Mouse (Mus musculus) leukemia stem cell, adult 10-12 weeks (primary cell): ENCODE data around the gene Cnot11. TPM values are rescaled to one million over a fixed set of nuclear protein-coding genes. Genes with fewer than 3 reads are reported as not detected.

Experiments used
- polyA plus RNA-seq: library from polyadenylated mRNA; stranded (reverse); fragments of >175 nt; gene quantifications from 2 replicates; pipeline ENCODE4 v1.2.3, GENCODE M21; 2012; ENCODE audit warnings: low replicate concordance

Cnot11 gene
- polyA plus RNA-seq, result 95.3 and 110 TPM in 2 replicates

DNA sequence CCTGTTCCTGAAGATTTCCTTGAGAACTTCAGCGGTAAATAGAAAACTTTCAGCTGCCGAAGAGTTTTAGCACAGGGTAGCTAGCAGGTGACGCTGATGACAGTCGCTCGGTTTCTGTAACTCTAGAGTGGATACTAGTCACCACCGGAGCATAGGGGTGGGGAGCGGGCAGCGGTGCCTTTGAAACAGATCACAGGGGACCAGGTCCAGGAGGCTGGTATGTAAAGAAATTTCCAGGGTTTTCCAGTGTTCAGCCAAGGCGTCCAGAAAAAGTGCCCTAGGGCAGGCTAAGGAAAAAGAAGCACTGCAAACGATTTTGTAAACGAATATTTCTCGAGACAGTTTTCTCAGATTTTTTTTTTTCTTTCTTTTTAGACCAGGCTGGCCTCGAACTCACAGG, at the start of gene Cnot11:
Cnot11 (plus strand) TSS at position 162 of the 400 bp plus-strand sequence.

DNA sequence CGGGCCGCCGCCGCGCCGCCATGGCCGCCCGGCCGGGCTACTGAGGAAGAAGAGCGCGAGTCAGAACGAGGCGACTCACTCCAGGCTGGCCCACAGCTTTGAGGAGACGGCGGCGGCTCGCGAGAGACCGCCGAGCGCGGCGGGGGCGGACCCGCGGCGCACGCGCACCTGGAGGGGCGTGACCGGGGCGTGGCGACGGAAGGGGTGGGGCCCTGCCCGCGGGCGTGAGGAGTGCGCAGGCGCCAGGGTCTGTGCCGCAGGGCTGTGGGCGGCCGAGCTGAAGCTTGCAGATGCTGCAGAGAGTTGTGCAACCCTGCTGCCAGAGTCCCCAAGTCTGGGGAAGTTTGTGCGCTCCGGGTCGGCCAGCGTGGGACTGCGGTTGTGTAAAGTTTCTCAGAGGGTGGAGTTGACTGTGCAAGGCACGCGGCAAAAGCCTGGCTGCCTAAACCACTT, 42.5 kb downstream of the Cnot11 start, which contains the start of gene Rnf149:
Rnf149 (minus strand) TSS at position 153 of the 453 bp plus-strand sequence.

Other genes with a start within 250 kb of the Cnot11 start
- 110 and 136 TPM in 2 replicates for gene Rpl31, start 167.2 kb upstream of the Cnot11 start, polyA plus RNA-seq
- gene Tbc1d8, start 56.2 kb upstream of the Cnot11 start, polyA plus RNA-seq, result 2.4 and 2.8 TPM in 2 replicates
- 18.7 and 25.7 TPM in 2 replicates for gene Rnf149, start 42.4 kb downstream of the Cnot11 start, polyA plus RNA-seq
- 0.06 and 0.37 TPM in 2 replicates for gene Creg2, start 116.5 kb downstream of the Cnot11 start, polyA plus RNA-seq
- gene Rfx8, start 186.0 kb downstream of the Cnot11 start, polyA plus RNA-seq, result not detected in 2 replicates